Mouse (Mus musculus) Patski (cell line): ENCODE measurements around the gene Vmp1. TPM values are rescaled to one million over a fixed set of nuclear protein-coding genes. Genes with fewer than 3 reads are reported as not detected.

Experiments
- ATAC-seq: fragments of 100-300 bp; one replicate; pipeline ENCODE4 v1.8.0; 2021
- CTCF ChIA-PET: fragments of 350-600 bp; sonication (Branson Sonifier 250); formaldehyde crosslinking; loops from one replicate; lab custom pipeline; 2022; ENCODE audit warnings: inconsistent platforms; lab: Charles Lee
- POLR2A ChIA-PET: fragments of 350-600 bp; sonication (Branson Sonifier 250); formaldehyde crosslinking; loops from one replicate; lab custom pipeline; 2022; ENCODE audit warnings: antibody characterized with exemption, inconsistent platforms; lab: Charles Lee
- DNase-seq: peaks from one replicate; pipeline ENCODE4 v3.0.0-alpha.2; 2011; ENCODE audit warnings: low read depth, low spot score
- H3K27me3 ChIP-seq: fragments of 371-371 bp; one replicate; pipeline ENCODE4 v1.5.1; 2021
- CTCF ChIP-seq: fragments of 100-300 bp; IDR thresholded peaks from one replicate; pipeline ENCODE4 v1.5.1; 2021
- in situ Hi-C: fragments of 300-500 bp; cut with MboI; formaldehyde crosslinking; loops from 3 replicates; pipeline ENCODE4 v1.11.1; 2018; ENCODE audit warnings: low pct_unique_long_range_greater_than_20kb, mixed read lengths
- polyA plus RNA-seq: library from polyadenylated mRNA; unstranded; gene quantifications from one replicate; pipeline ENCODE4 v1.2.3, GENCODE M21; 2021

Vmp1 gene
- polyA plus RNA-seq, 1 experiment from 2014 or later, result 443 TPM

- no peak for ATAC-seq
- no peak for TF ChIP-seq CTCF
- ChIA-PET CTCF (interaction anchor here (1.2 to 9.6 kb wide), 3 partner anchors 47 to 66 kb away, joined by 3 to 228 read pairs (median 5); no protein-coding TSS in a partner anchor), POLR2A (interaction anchor here (1.2 to 10.9 kb wide), 3 partner anchors 22 to 63 kb away, joined by 3 to 258 read pairs (median 4); no protein-coding TSS in a partner anchor)
- H3K27me3 ChIP-seq, result no peaks in the 10 kb centered on the region
- no peak for DNase-seq
- in situ Hi-C loops, result no loop called here
Observed at GRCm38 (mm10) chr11:86646885-86647459, 36.7 kb downstream of the Vmp1 start.

DNA sequence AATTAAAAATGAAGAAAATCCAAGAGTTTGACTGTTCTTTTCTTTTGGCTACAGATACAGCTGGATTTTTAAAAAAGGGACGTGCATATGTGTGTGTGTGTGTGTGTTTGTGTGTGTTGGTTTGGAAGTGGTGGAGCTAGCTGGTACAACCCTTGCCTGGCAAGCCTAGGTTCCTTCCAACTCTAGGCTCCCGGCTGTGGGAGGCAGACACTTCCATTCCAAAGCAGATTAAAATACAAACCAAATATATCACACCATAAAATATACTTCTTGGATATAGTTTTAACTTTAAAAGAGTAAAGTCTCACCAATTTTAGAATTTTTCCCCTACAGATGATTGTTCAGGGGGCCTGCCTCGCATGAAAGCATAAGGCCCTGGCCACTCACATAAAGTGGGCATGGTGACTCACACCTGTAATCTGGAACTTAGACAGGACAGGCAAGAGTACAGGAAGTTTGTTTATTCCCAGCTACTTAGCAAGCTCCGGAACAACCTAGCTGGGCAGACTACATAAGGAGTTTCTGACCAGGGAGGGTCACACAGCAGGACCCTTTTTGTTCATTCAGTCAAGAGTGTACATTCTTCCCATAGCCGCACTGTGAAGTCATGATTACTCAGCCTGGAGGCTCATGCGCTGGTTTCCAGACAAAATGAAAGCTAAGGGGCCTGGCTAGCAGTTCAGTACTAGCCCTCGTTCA lies 37.4 kb downstream of the Vmp1 start:
- peak; percentile 85 for DNase-seq
- POLR2A ChIA-PET, result interaction anchor here (1.2 to 10.9 kb wide), 3 partner anchors 21 to 63 kb away, joined by 3 to 258 read pairs (median 4); no protein-coding TSS in a partner anchor
- CTCF ChIA-PET, result interaction anchor here (1.2 to 1.5 kb wide), 2 partner anchors 47 to 63 kb away, joined by 3 to 5 read pairs; no protein-coding TSS in a partner anchor
- in situ Hi-C loops, result no loop called here
- no peak for TF ChIP-seq CTCF
- peak; percentile 87 for ATAC-seq
- H3K27me3 ChIP-seq, result no peaks in the 10 kb centered on the region

DNA sequence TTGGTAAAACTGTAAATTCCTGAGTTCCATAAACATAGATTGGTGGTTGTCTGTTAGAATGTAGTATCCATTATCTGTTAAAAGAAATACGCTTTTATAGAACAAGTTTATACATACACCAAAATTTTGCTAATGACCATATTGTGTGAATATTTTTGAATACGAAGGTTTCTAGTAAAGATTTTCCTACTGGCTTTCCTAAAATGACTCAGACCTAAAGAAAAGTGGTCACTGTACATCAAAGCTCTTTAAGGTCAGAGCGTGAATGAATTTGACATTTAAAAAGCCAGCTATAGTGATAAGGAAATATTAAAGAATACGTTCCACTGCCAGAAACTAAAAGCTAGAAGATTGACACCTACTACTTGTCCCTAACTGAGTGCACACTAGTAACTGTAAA lies 39.1 kb downstream of the Vmp1 start:
- no peak for TF ChIP-seq CTCF
- no peak for DNase-seq
- ChIA-PET POLR2A (interaction anchor here (0.6 to 1.4 kb wide), 3 partner anchors 58 to 69 kb away, joined by 3 to 8 read pairs (median 3); no protein-coding TSS in a partner anchor), CTCF (interaction anchor here (1.0 kb wide), 1 partner anchor 9 kb away, joined by 3 read pairs; no protein-coding TSS in a partner anchor)
- no peaks in the 10 kb centered on the region for H3K27me3 ChIP-seq
- ATAC-seq, result no peak
- in situ Hi-C loops, result no loop called here

DNA sequence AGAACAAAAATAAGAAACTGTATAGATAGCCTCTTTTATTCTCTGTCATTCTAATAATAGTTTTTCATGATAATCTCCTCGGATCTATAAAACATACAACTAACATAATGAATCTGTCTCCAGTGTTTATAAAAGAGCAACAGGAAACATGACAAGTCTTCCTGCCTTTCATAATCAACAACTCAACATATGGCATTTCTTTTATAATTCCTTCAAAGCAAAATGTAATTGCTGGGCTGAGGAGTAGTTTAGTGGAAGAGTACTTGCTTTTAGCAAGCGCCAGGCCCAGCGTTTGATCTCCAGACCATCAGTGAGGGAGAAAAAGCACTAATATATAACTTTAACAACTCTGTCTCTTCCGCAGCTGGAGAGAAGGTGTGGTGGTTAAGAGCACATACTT lies 41.9 kb downstream of the Vmp1 start:
- DNase-seq (no peak), ATAC-seq (no peak)
- CTCF ChIA-PET, result no interaction called here

DNA sequence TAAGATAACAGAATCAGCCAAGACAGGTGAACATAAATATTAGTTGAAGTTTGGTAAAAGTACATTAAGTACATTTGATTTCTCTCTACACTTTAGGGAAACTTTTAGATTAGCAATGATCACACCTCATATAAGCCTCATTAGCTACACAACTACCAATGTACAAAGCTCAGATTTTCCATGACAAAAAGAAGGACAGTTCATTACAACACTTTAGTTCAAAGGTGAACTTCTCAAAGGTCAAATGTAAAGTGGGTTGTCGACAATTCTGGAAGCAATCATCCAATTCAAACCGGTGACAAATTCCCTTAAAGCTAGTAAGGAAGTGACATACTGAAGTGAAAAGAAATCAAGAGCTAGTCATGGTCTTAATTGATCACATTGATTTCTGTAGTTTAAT lies 45.9 kb downstream of the Vmp1 start:
- CTCF ChIA-PET, result interaction anchor here (0.8 to 1.4 kb wide), 5 partner anchors 8 to 55 kb away, joined by 3 read pairs; no protein-coding TSS in a partner anchor
- POLR2A ChIA-PET, result interaction anchor here (1.1 kb wide), 1 partner anchor 56 kb away, joined by 3 read pairs; no protein-coding TSS in a partner anchor
- no peak for TF ChIP-seq CTCF
- H3K27me3 ChIP-seq, result no peaks in the 10 kb centered on the region
- ATAC-seq, result no peak
- in situ Hi-C loops, result no loop called here
- DNase-seq, result no peak

More for the DNA sequence above, 41.9 kb downstream of the Vmp1 start:
- in situ Hi-C loops, result no loop called here
- no peak for TF ChIP-seq CTCF
- H3K27me3 ChIP-seq, result no peaks in the 10 kb centered on the region
- POLR2A ChIA-PET, result interaction anchor here (1.4 to 1.8 kb wide), 2 partner anchors 12 to 60 kb away, joined by 3 to 8 read pairs; no protein-coding TSS in a partner anchor

GRCm38 (mm10) chr11:86634396-86634795 lies 49.2 kb downstream of the Vmp1 start:
- POLR2A ChIA-PET, result interaction anchor here (1.4 kb wide), 1 partner anchor 17 kb away, joined by 3 read pairs; no protein-coding TSS in a partner anchor
- no peaks in the 10 kb centered on the region for H3K27me3 ChIP-seq
- in situ Hi-C loops, result no loop called here
- ATAC-seq (no peak), DNase-seq (no peak)
- no peak for TF ChIP-seq CTCF
- CTCF ChIA-PET, result interaction anchor here (0.9 kb wide), 1 partner anchor 48 kb away, joined by 3 read pairs; no protein-coding TSS in a partner anchor

GRCm38 (mm10) chr11:86629941-86630340 lies 53.7 kb downstream of the Vmp1 start:
- ChIA-PET POLR2A (interaction anchor here (0.9 to 1.2 kb wide), 2 partner anchors 11 to 45 kb away, joined by 3 read pairs; no protein-coding TSS in a partner anchor), CTCF (interaction anchor here (1.1 kb wide), 2 partner anchors 8 to 22 kb away, joined by 3 read pairs; no protein-coding TSS in a partner anchor)
- in situ Hi-C loops, result no loop called here
- ATAC-seq (no peak), DNase-seq (no peak)
- no peaks in the 10 kb centered on the region for H3K27me3 ChIP-seq
- no peak for TF ChIP-seq CTCF

- no peak for DNase-seq
- no peaks in the 10 kb centered on the region for H3K27me3 ChIP-seq
- TF ChIP-seq CTCF, result no peak
- POLR2A ChIA-PET, result interaction anchor here (0.9 to 1.2 kb wide), 2 partner anchors 11 to 44 kb away, joined by 3 read pairs; no protein-coding TSS in a partner anchor
- no peak for ATAC-seq
- in situ Hi-C loops, result no loop called here
- CTCF ChIA-PET, result interaction anchor here (1.1 kb wide), 2 partner anchors 8 to 23 kb away, joined by 3 read pairs; no protein-coding TSS in a partner anchor
Observed at GRCm38 (mm10) chr11:86629445-86629844, 54.2 kb downstream of the Vmp1 start.

- ChIA-PET POLR2A (no interaction called here), CTCF (no interaction called here)
- DNase-seq (no peak), ATAC-seq (no peak)
- no peak for TF ChIP-seq CTCF
- H3K27me3 ChIP-seq, result no peaks in the 10 kb centered on the region
- in situ Hi-C loops, result no loop called here
Observed at GRCm38 (mm10) chr11:86628448-86628847, 55.2 kb downstream of the Vmp1 start.

GRCm38 (mm10) chr11:86627649-86628048 lies 56.0 kb downstream of the Vmp1 start:
- POLR2A ChIA-PET, result no interaction called here
- no peaks in the 10 kb centered on the region for H3K27me3 ChIP-seq
- ATAC-seq, result no peak
- in situ Hi-C loops, result no loop called here
- CTCF ChIA-PET, result interaction anchor here (0.9 to 5.0 kb wide), 2 partner anchors 25 to 31 kb away, joined by 3 to 29 read pairs; no protein-coding TSS in a partner anchor
- TF ChIP-seq CTCF, result no peak
- no peak for DNase-seq
